Mouse (Mus musculus) spleen, adult 2 months (tissue): ENCODE results near the gene Supt3. TPM values are rescaled to one million over a fixed set of nuclear protein-coding genes. Genes with fewer than 3 reads are reported as not detected.

Experiments used
- DNase-seq, 2 experiments: peaks; one replicate each; pipeline versions ENCODE4 v3.0.0 to v3.0.0-alpha.2; 2012 to 2021; ENCODE audit warnings: low spot score in 2 of 2, low read depth in 1 of 2
- H3K27ac ChIP-seq: fragments of 200-500 bp; 2 replicates; pipeline ENCODE4 v1.5.1; 2012; ENCODE audit warnings: low read length, inconsistent platforms; ENCODE audit not compliant: insufficient read depth
- H3K27me3 ChIP-seq: fragments of 200-500 bp; 2 replicates; pipeline ENCODE4 v1.6.1; 2012; ENCODE audit warnings: mild to moderate bottlenecking, moderate library complexity, low read length, inconsistent platforms; ENCODE audit not compliant: control insufficient read depth, insufficient read depth
- H3K36me3 ChIP-seq: fragments of 200-500 bp; 2 replicates; pipeline ENCODE4 v1.6.1; 2012; ENCODE audit warnings: mild to moderate bottlenecking, low read length, inconsistent platforms; ENCODE audit not compliant: control insufficient read depth, insufficient read depth
- H3K4me1 ChIP-seq: fragments of 200-500 bp; 2 replicates; pipeline ENCODE4 v1.6.1; 2011; ENCODE audit warnings: inconsistent platforms; ENCODE audit not compliant: control insufficient read depth, insufficient read depth, insufficient read length
- H3K4me3 ChIP-seq: fragments of 200-500 bp; 2 replicates; pipeline ENCODE4 v1.5.1; 2011; ENCODE audit warnings: mild to moderate bottlenecking, inconsistent platforms; ENCODE audit not compliant: insufficient read depth, insufficient read length; ENCODE audit errors: extremely low read depth
- CTCF ChIP-seq: fragments of 200-500 bp; IDR thresholded peaks from 2 replicates; pipeline ENCODE4 v1.5.1; 2011; ENCODE audit warnings: mild to moderate bottlenecking, inconsistent platforms; ENCODE audit not compliant: insufficient read depth, insufficient read length, insufficient replicate concordance; ENCODE audit errors: extremely low read depth
- POLR2A ChIP-seq: fragments of 200-500 bp; IDR thresholded peaks from 2 replicates; pipeline ENCODE4 v1.6.1; 2011; ENCODE audit warnings: low read depth, low read length, inconsistent platforms
- WGBS: fragments of 180-500 bp; shearing (Covaris S2); methylation state at CpG from one replicate; pipeline ENCODE4 v1.1.7; 2018; 5-methylcytosine and 5-hydroxymethylcytosine counted together
- polyA plus RNA-seq: library from polyadenylated mRNA; depleted of rRNA; stranded (reverse); fragments of >200 nt; gene quantifications from 2 replicates; pipeline ENCODE4 v1.2.3, GENCODE M21; 2012

The Supt3 gene
- polyA plus RNA-seq, 1 experiment, result 3.2 TPM

- H3K27me3 ChIP-seq, result no peaks in the 10 kb centered on the region
- TF ChIP-seq CTCF (no peak), POLR2A (no peak)
- H3K27ac ChIP-seq, result no peak overlapping the region
- H3K4me1 ChIP-seq, result no peaks in the 10 kb centered on the region
- no peaks in the 10 kb centered on the region for H3K36me3 ChIP-seq
- WGBS, result 69% methylated on average over 2 of the region's 2 CpGs
- no peak overlapping the region for H3K4me3 ChIP-seq
- no peak for DNase-seq
These were observed 10.0 kb upstream of the Supt3 start for GRCm38 (mm10) chr17:44766975-44767374.

GRCm38 (mm10) chr17:44767375-44767774 lies 9.6 kb upstream of the Supt3 start:
- TF ChIP-seq CTCF, result no peak
- TF ChIP-seq POLR2A, result no peak
- Histone ChIP-seq H3K27ac (no peak overlapping the region), H3K4me1 (no peaks in the 10 kb centered on the region), H3K4me3 (no peak overlapping the region), H3K36me3 (no peaks in the 10 kb centered on the region), H3K27me3 (no peaks in the 10 kb centered on the region)
- 92% methylated on average over 1 of the region's 1 CpGs for WGBS
- no peak for DNase-seq

- 76% methylated on average over 5 of the region's 5 CpGs for WGBS
- no peak overlapping the region for H3K4me3 ChIP-seq
These were observed 8.4 kb upstream of the Supt3 start for GRCm38 (mm10) chr17:44768522-44768921.

GRCm38 (mm10) chr17:44770871-44771270 lies 6.1 kb upstream of the Supt3 start:
- Histone ChIP-seq H3K4me1 (no peaks in the 10 kb centered on the region), H3K4me3 (no peak overlapping the region), H3K36me3 (no peaks in the 10 kb centered on the region), H3K27ac (no peak overlapping the region), H3K27me3 (no peaks in the 10 kb centered on the region)
- no peak for DNase-seq
- TF ChIP-seq POLR2A, result no peak
- TF ChIP-seq CTCF, result no peak
- 94% methylated on average over 2 of the region's 2 CpGs for WGBS

More at GRCm38 (mm10) chr17:44768522-44768921, 8.4 kb upstream of the Supt3 start:
- Histone ChIP-seq H3K36me3 (no peaks in the 10 kb centered on the region), H3K27ac (no peak overlapping the region), H3K27me3 (no peaks in the 10 kb centered on the region), H3K4me1 (no peaks in the 10 kb centered on the region)
- TF ChIP-seq POLR2A, result no peak
- no peak for TF ChIP-seq CTCF
- no peak for DNase-seq

GRCm38 (mm10) chr17:44772576-44772975 lies 4.4 kb upstream of the Supt3 start:
- Histone ChIP-seq H3K36me3 (no peaks in the 10 kb centered on the region), H3K4me3 (no peak overlapping the region), H3K4me1 (no peaks in the 10 kb centered on the region), H3K27me3 (no peaks in the 10 kb centered on the region), H3K27ac (no peak overlapping the region)
- DNase-seq, result no peak
- TF ChIP-seq POLR2A (no peak), CTCF (no peak)
- WGBS, result 89% methylated on average over 2 of the region's 2 CpGs

GRCm38 (mm10) chr17:44777337-44777804 lies 419 bp downstream of the Supt3 start:
- Histone ChIP-seq H3K4me1 (no peaks in the 10 kb centered on the region), H3K36me3 (no peaks in the 10 kb centered on the region), H3K27me3 (no peaks in the 10 kb centered on the region), H3K27ac (peak overlapping the region; percentile 27), H3K4me3 (peak overlapping the region; percentile 85)
- DNase-seq, result peak; percentile 17 to 53
- TF ChIP-seq POLR2A (no peak), CTCF (no peak)
- under 1% methylated on average over 35 of the region's 35 CpGs for WGBS

- Histone ChIP-seq H3K27me3 (no peaks in the 10 kb centered on the region), H3K27ac (no peak overlapping the region), H3K4me1 (no peaks in the 10 kb centered on the region), H3K36me3 (no peaks in the 10 kb centered on the region), H3K4me3 (no peak overlapping the region)
- DNase-seq, result no peak
- 75% methylated on average over 5 of the region's 5 CpGs for WGBS
- TF ChIP-seq POLR2A, result no peak
- no peak for TF ChIP-seq CTCF
These were observed 1.2 kb downstream of the Supt3 start for GRCm38 (mm10) chr17:44778141-44778540.
